Mouse (Mus musculus): ENCODE data around the gene Ptpro. TPM values are rescaled to one million over a fixed set of nuclear protein-coding genes. Genes with fewer than 3 reads are reported as not detected.

Gene Ptpro
- polyA plus RNA-seq, 1 experiment = 5.5 TPM

- WGBS = 10% methylated on average over 7 of the region's 7 CpGs
- DNase-seq = no peak
- no peak for TF ChIP-seq POLR2A (IDR thresholded peaks at IDR 0.05; ENCODE audit: borderline replicate concordance, extremely low read depth, low read depth, low read length)
- no peak for TF ChIP-seq CTCF (IDR thresholded peaks at IDR 0.05; ENCODE audit: insufficient read depth, low read length)
- Histone ChIP-seq H3K4me3 (replicated peaks; ENCODE audit: extremely low read depth, low read depth, low read length) (no peak overlapping the region), H3K4me1 (ENCODE audit: control insufficient read depth, insufficient read depth, low read length) (no peaks in the 10 kb centered on the region)
Observed at GRCm38 (mm10) chr6:137253415-137253814, 1.3 kb downstream of the Ptpro start.

DNA sequence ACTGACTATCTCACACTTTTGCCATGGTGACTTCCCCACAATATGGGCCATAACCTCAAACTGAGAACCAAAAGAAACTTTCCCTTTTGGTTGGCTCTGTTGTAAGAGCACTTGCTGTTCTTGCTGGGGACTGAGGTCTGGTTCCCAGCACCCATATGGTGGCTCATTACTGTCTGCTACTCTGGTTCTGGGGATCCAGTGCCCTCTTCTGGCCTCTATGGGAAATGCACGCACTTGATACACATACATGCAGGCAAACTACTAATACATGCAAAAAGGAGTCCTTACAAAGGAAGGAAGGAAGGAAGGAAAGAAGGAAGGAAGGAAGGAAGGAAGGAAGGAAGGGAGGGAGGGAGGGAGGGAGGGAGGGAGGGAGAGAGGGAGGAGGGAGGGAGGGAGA, 8.9 kb downstream of the Ptpro start:
- TF ChIP-seq POLR2A (IDR thresholded peaks at IDR 0.05; ENCODE audit: borderline replicate concordance, extremely low read depth, low read depth, low read length) = no peak
- TF ChIP-seq CTCF (IDR thresholded peaks at IDR 0.05; ENCODE audit: insufficient read depth, low read length) = no peak
- WGBS = 83% methylated on average over 1 of the region's 1 CpGs
- Histone ChIP-seq H3K4me1 (ENCODE audit: control insufficient read depth, insufficient read depth, low read length) (no peaks in the 10 kb centered on the region), H3K4me3 (replicated peaks; ENCODE audit: extremely low read depth, low read depth, low read length) (no peak overlapping the region)
- DNase-seq = no peak

GRCm38 (mm10) chr6:137262087-137262486, 10.0 kb downstream of the Ptpro start:
- DNase-seq = no peak
- Histone ChIP-seq H3K4me3 (replicated peaks; ENCODE audit: extremely low read depth, low read depth, low read length) (no peak overlapping the region), H3K4me1 (ENCODE audit: control insufficient read depth, insufficient read depth, low read length) (no peaks in the 10 kb centered on the region)
- 66% methylated on average over 3 of the region's 3 CpGs for WGBS
- no peak for TF ChIP-seq POLR2A (IDR thresholded peaks at IDR 0.05; ENCODE audit: borderline replicate concordance, extremely low read depth, low read depth, low read length)
- no peak for TF ChIP-seq CTCF (IDR thresholded peaks at IDR 0.05; ENCODE audit: insufficient read depth, low read length)

- 53% methylated on average over 8 of the region's 8 CpGs for WGBS
- no peak for DNase-seq
- Histone ChIP-seq H3K4me1 (ENCODE audit: control insufficient read depth, insufficient read depth, low read length) (no peaks in the 10 kb centered on the region), H3K4me3 (replicated peaks; ENCODE audit: extremely low read depth, low read depth, low read length) (no peak overlapping the region)
- TF ChIP-seq CTCF (IDR thresholded peaks at IDR 0.05; ENCODE audit: insufficient read depth, low read length) = no peak
- TF ChIP-seq POLR2A (IDR thresholded peaks at IDR 0.05; ENCODE audit: borderline replicate concordance, extremely low read depth, low read depth, low read length) = no peak
Observed at GRCm38 (mm10) chr6:137268019-137268418, 15.9 kb downstream of the Ptpro start.

DNA sequence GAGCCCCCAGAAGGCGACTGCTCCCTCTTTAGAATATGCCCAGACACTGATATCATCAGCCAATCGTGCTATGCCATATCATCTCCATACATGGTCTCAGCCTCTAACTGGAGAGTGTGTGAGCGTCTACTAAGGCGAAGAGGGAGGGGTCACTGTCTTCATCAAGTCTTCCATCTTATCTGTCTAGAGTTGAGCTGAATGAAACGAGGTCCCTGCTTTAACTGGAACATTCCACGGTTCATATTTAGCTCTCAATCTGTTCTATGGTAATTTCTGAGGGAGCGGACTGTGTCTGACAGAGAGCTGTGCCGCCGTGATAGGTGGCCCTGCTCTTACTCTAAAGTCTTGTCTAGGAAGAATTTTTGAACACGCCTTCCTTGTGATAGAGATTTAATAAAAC, 16.5 kb downstream of the Ptpro start:
- TF ChIP-seq CTCF (IDR thresholded peaks at IDR 0.05; ENCODE audit: insufficient read depth, low read length) (no peak), POLR2A (IDR thresholded peaks at IDR 0.05; ENCODE audit: borderline replicate concordance, extremely low read depth, low read depth, low read length) (no peak)
- Histone ChIP-seq H3K4me1 (ENCODE audit: control insufficient read depth, insufficient read depth, low read length) (no peaks in the 10 kb centered on the region), H3K4me3 (replicated peaks; ENCODE audit: extremely low read depth, low read depth, low read length) (no peak overlapping the region)
- WGBS = 77% methylated on average over 10 of the region's 10 CpGs
- DNase-seq = no peak

- 95% methylated on average over 8 of the region's 8 CpGs for WGBS
- H3K4me3 ChIP-seq (replicated peaks; ENCODE audit: extremely low read depth, low read depth, low read length) = no peak overlapping the region
- no peak for DNase-seq
- no peaks in the 10 kb centered on the region for H3K4me1 ChIP-seq (ENCODE audit: control insufficient read depth, insufficient read depth, low read length)
- no peak for TF ChIP-seq CTCF (IDR thresholded peaks at IDR 0.05; ENCODE audit: insufficient read depth, low read length)
- no peak for TF ChIP-seq POLR2A (IDR thresholded peaks at IDR 0.05; ENCODE audit: borderline replicate concordance, extremely low read depth, low read depth, low read length)
Observed at GRCm38 (mm10) chr6:137272513-137272912, 20.4 kb downstream of the Ptpro start.

- no peak overlapping the region for H3K4me3 ChIP-seq (replicated peaks; ENCODE audit: extremely low read depth, low read depth, low read length)
- H3K4me1 ChIP-seq (ENCODE audit: control insufficient read depth, insufficient read depth, low read length) = no peaks in the 10 kb centered on the region
- no peak for TF ChIP-seq POLR2A (IDR thresholded peaks at IDR 0.05; ENCODE audit: borderline replicate concordance, extremely low read depth, low read depth, low read length)
- no peak for TF ChIP-seq CTCF (IDR thresholded peaks at IDR 0.05; ENCODE audit: insufficient read depth, low read length)
- WGBS = 52% methylated on average over 12 of the region's 12 CpGs
- DNase-seq = no peak
Observed at GRCm38 (mm10) chr6:137277587-137277994, 25.5 kb downstream of the Ptpro start.

GRCm38 (mm10) chr6:137279576-137279975, 27.5 kb downstream of the Ptpro start:
- WGBS = 76% methylated on average over 7 of the region's 7 CpGs
- no peaks in the 10 kb centered on the region for H3K4me1 ChIP-seq (ENCODE audit: control insufficient read depth, insufficient read depth, low read length)
- TF ChIP-seq CTCF (IDR thresholded peaks at IDR 0.05; ENCODE audit: insufficient read depth, low read length) (no peak), POLR2A (IDR thresholded peaks at IDR 0.05; ENCODE audit: borderline replicate concordance, extremely low read depth, low read depth, low read length) (no peak)
- DNase-seq = no peak
- H3K4me3 ChIP-seq (replicated peaks; ENCODE audit: extremely low read depth, low read depth, low read length) = no peak overlapping the region

DNA sequence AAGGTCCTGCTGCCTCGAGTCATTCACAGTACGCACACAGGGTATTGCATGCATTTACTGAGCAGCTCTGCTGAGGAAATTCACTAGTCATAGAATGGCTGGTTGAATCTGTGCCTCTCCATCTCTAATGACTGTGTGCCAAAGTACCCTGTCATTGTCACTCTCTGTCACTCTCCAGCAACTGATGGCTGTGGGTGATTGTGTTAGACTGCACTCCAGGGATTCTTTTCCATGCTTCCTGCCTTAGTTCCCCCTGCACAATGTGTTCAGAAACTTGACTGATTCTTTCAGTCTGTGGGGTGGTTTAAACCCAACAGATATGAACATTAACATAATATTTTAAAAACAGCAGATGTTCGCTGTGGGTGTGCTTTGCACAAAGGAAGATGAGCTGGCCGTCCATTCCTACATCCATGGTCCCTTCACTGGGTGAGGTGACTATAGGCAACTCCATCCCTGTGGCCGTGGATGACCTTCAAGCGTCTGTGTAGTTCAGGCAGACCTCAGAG, 29.5 kb downstream of the Ptpro start:
- TF ChIP-seq POLR2A (IDR thresholded peaks at IDR 0.05; ENCODE audit: borderline replicate concordance, extremely low read depth, low read depth, low read length) = no peak
- TF ChIP-seq CTCF (IDR thresholded peaks at IDR 0.05; ENCODE audit: insufficient read depth, low read length) = no peak
- 80% methylated on average over 6 of the region's 6 CpGs for WGBS
- DNase-seq = no peak
- Histone ChIP-seq H3K4me3 (replicated peaks; ENCODE audit: extremely low read depth, low read depth, low read length) (no peak overlapping the region), H3K4me1 (ENCODE audit: control insufficient read depth, insufficient read depth, low read length) (no peaks in the 10 kb centered on the region)

GRCm38 (mm10) chr6:137282050-137282449, 29.9 kb downstream of the Ptpro start:
- TF ChIP-seq POLR2A (IDR thresholded peaks at IDR 0.05; ENCODE audit: borderline replicate concordance, extremely low read depth, low read depth, low read length) = no peak
- TF ChIP-seq CTCF (IDR thresholded peaks at IDR 0.05; ENCODE audit: insufficient read depth, low read length) = no peak
- no peak for DNase-seq
- H3K4me1 ChIP-seq (ENCODE audit: control insufficient read depth, insufficient read depth, low read length) = no peaks in the 10 kb centered on the region
- WGBS = 70% methylated on average over 7 of the region's 7 CpGs
- no peak overlapping the region for H3K4me3 ChIP-seq (replicated peaks; ENCODE audit: extremely low read depth, low read depth, low read length)
